Mouse (Mus musculus) macrophage (primary cell): Measurements from ENCODE around the gene Sparcl1. TPM values are rescaled to one million over a fixed set of nuclear protein-coding genes. Genes with fewer than 3 reads are reported as not detected.

Experiments used
- H3K27ac ChIP-seq: fragments of 350-480 bp; formaldehyde crosslinking; 2 replicates; pipeline ENCODE4 v1.9.0; 2021
- H3K36me3 ChIP-seq: fragments of 350-480 bp; formaldehyde crosslinking; 2 replicates; pipeline ENCODE4 v1.9.0; 2021; ENCODE audit errors: inconsistent target
- H3K4me3 ChIP-seq: fragments of 350-480 bp; formaldehyde crosslinking; 2 replicates; pipeline ENCODE4 v1.9.0; 2021; ENCODE audit errors: inconsistent target
- H3K79me2 ChIP-seq: fragments of 350-480 bp; formaldehyde crosslinking; 2 replicates; pipeline ENCODE4 v1.9.0; 2021; ENCODE audit errors: inconsistent target
- WGBS: methylation state at CpG from one replicate; pipeline ENCODE4 v1.1.7; 2026; ENCODE audit warnings: inconsistent platforms; ENCODE audit not compliant: missing documents; 5-methylcytosine and 5-hydroxymethylcytosine counted together
- polyA plus RNA-seq: library from polyadenylated mRNA; stranded (reverse); fragments of 250-400 nt; gene quantifications from 3 replicates; pipeline ENCODE4 v1.2.4, GENCODE M21; 2018; ENCODE audit warnings: inconsistent platforms

The Sparcl1 gene
- polyA plus RNA-seq, 1 experiment from 2014 or later: not detected

- H3K4me3 ChIP-seq: no peak overlapping the region
- H3K79me2 ChIP-seq: no peaks in the 10 kb centered on the region
- WGBS: 92% methylated on average over 1 of the region's 1 CpGs
- H3K27ac ChIP-seq: no peak overlapping the region
- no peaks in the 10 kb centered on the region for H3K36me3 ChIP-seq
Measured at GRCm38 (mm10) chr5:104127351-104127750, 13.8 kb upstream of the Sparcl1 start.

GRCm38 (mm10) chr5:104126561-104127320 is 13.2 kb upstream of the Sparcl1 start:
- WGBS: 89% methylated on average over 12 of the region's 12 CpGs
- H3K4me3 ChIP-seq: no peak overlapping the region
- H3K36me3 ChIP-seq: no peaks in the 10 kb centered on the region
- H3K79me2 ChIP-seq: no peaks in the 10 kb centered on the region
- H3K27ac ChIP-seq: no peak overlapping the region

- Histone ChIP-seq H3K79me2 (no peaks in the 10 kb centered on the region), H3K27ac (no peak overlapping the region), H3K36me3 (no peaks in the 10 kb centered on the region), H3K4me3 (no peak overlapping the region)
- 73% methylated on average over 6 of the region's 6 CpGs for WGBS
Measured at GRCm38 (mm10) chr5:104124016-104124658, 10.6 kb upstream of the Sparcl1 start.

GRCm38 (mm10) chr5:104115890-104116289 is 2.4 kb upstream of the Sparcl1 start:
- no peak overlapping the region for H3K27ac ChIP-seq
- H3K4me3 ChIP-seq: no peak overlapping the region
- no peaks in the 10 kb centered on the region for H3K36me3 ChIP-seq
- H3K79me2 ChIP-seq: no peaks in the 10 kb centered on the region
- WGBS: 92% methylated on average over 4 of the region's 4 CpGs

- Histone ChIP-seq H3K27ac (no peak overlapping the region), H3K36me3 (no peaks in the 10 kb centered on the region), H3K4me3 (no peak overlapping the region), H3K79me2 (no peaks in the 10 kb centered on the region)
- WGBS: 74% methylated on average over 14 of the region's 14 CpGs
Measured at GRCm38 (mm10) chr5:104115118-104115517, 1.6 kb upstream of the Sparcl1 start.

- H3K27ac ChIP-seq: no peak overlapping the region
- H3K4me3 ChIP-seq: no peak overlapping the region
- 7% methylated on average over 5 of the region's 5 CpGs for WGBS
- no peaks in the 10 kb centered on the region for H3K79me2 ChIP-seq
- H3K36me3 ChIP-seq: no peaks in the 10 kb centered on the region
Measured at GRCm38 (mm10) chr5:104112511-104112910, 1.0 kb downstream of the Sparcl1 start.

GRCm38 (mm10) chr5:104112016-104112415 is 1.5 kb downstream of the Sparcl1 start:
- Histone ChIP-seq H3K27ac (no peak overlapping the region), H3K79me2 (no peaks in the 10 kb centered on the region)
- 15% methylated on average over 9 of the region's 9 CpGs for WGBS

GRCm38 (mm10) chr5:104110171-104110920 is 3.2 kb downstream of the Sparcl1 start:
- Histone ChIP-seq H3K4me3 (no peak overlapping the region), H3K36me3 (no peaks in the 10 kb centered on the region), H3K27ac (no peak overlapping the region), H3K79me2 (no peaks in the 10 kb centered on the region)
- WGBS: 70% methylated on average over 9 of the region's 9 CpGs

More at GRCm38 (mm10) chr5:104112016-104112415, 1.5 kb downstream of the Sparcl1 start:
- no peaks in the 10 kb centered on the region for H3K36me3 ChIP-seq
- no peak overlapping the region for H3K4me3 ChIP-seq

- no peaks in the 10 kb centered on the region for H3K79me2 ChIP-seq
- H3K27ac ChIP-seq: no peak overlapping the region
- H3K36me3 ChIP-seq: no peaks in the 10 kb centered on the region
- no peak overlapping the region for H3K4me3 ChIP-seq
- WGBS: 80% methylated on average over 3 of the region's 3 CpGs
Measured at GRCm38 (mm10) chr5:104109516-104109915, 4.0 kb downstream of the Sparcl1 start.

GRCm38 (mm10) chr5:104108879-104109369 is 4.6 kb downstream of the Sparcl1 start:
- Histone ChIP-seq H3K79me2 (no peaks in the 10 kb centered on the region), H3K36me3 (no peaks in the 10 kb centered on the region), H3K4me3 (no peak overlapping the region), H3K27ac (no peak overlapping the region)
- WGBS: 31% methylated on average over 18 of the region's 18 CpGs

- Histone ChIP-seq H3K4me3 (no peak overlapping the region), H3K27ac (no peak overlapping the region), H3K36me3 (no peaks in the 10 kb centered on the region), H3K79me2 (no peaks in the 10 kb centered on the region)
- WGBS: 85% methylated on average over 11 of the region's 11 CpGs
Measured at GRCm38 (mm10) chr5:104108127-104108875, 5.2 kb downstream of the Sparcl1 start.

GRCm38 (mm10) chr5:104104111-104104510 is 9.4 kb downstream of the Sparcl1 start:
- Histone ChIP-seq H3K27ac (no peak overlapping the region), H3K36me3 (no peaks in the 10 kb centered on the region), H3K4me3 (no peak overlapping the region), H3K79me2 (no peaks in the 10 kb centered on the region)
- 92% methylated on average over 2 of the region's 2 CpGs for WGBS

- Histone ChIP-seq H3K4me3 (no peak overlapping the region), H3K36me3 (no peaks in the 10 kb centered on the region), H3K79me2 (no peaks in the 10 kb centered on the region), H3K27ac (no peak overlapping the region)
- WGBS: 67% methylated on average over 4 of the region's 4 CpGs
Measured at GRCm38 (mm10) chr5:104103171-104103570, 10.4 kb downstream of the Sparcl1 start.
